Mouse (Mus musculus): Measurements from ENCODE around the gene Rdh9.

DNA sequence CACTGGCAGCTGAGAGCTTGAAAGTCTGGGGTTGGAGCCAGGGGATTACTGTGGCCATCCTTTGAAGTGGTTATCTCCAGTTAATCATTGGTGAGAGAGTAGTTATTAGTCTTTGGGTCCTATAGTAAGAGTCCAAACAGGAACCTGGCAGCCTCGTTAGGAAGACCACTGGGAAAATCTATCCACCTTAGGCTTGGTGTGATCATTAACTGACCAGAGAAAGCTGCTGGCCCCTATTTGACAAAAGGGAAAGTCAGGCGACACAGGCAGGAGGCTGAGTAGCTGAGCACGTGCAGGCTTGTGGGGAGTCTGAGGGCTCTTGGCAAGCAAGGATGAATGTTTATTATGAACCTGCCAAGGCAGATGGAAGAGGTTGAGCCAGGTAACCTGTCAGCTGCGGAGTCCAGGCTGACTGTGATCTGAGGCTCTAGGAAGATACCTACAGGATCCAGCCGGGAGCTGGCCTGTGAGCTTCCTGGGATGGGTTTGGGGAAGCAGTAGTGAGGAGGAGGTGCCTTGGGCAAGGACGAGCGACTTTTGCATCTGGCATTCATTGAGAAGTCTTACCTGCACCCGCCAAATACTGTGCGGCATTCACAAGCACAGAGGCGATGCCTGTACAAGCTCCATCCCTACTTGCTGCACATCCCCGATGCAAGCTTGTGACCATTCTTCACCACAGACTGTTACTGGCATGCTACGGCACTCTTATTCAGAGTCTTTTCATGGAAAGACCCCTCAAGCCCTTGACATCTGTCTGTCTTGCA lies 12.1 kb upstream of the Rdh9 start:
- TF ChIP-seq GATA1 (IDR thresholded peaks at IDR 0.05; ENCODE audit: low read length) (no peak), TAL1 (IDR thresholded peaks at IDR 0.05; ENCODE audit: low read length) (no peak)
